Mouse (Mus musculus): ENCODE results near the gene Fam171a2.
A peak's percentile ranks its signal among the peaks of the same experiment; 100 is the strongest.

Fam171a2 gene

GRCm38 (mm10) chr11:102447497-102447896 is at the start of gene Fam171a2:
Gene Fam171a2 (minus strand): TSS chr11:102447682.
- peak; percentile 72 for DNase-seq

- no peak for DNase-seq
Measured at GRCm38 (mm10) chr11:102496732-102497131, 49.2 kb upstream of the Fam171a2 start.

GRCm38 (mm10) chr11:102496206-102496605 is 48.7 kb upstream of the Fam171a2 start:
- no peak for DNase-seq

- no peak for DNase-seq
Measured at GRCm38 (mm10) chr11:102495742-102496141, 48.3 kb upstream of the Fam171a2 start.

- no peak for DNase-seq
Measured at GRCm38 (mm10) chr11:102495114-102495513, 47.6 kb upstream of the Fam171a2 start.

GRCm38 (mm10) chr11:102494063-102494650 is 46.7 kb upstream of the Fam171a2 start:
- no peak for DNase-seq

- DNase-seq: no peak
Measured at GRCm38 (mm10) chr11:102493241-102493640, 45.8 kb upstream of the Fam171a2 start.

- DNase-seq: no peak
Measured at GRCm38 (mm10) chr11:102487901-102488300, 40.4 kb upstream of the Fam171a2 start.

- DNase-seq: peak; percentile 66
Measured at GRCm38 (mm10) chr11:102486733-102487386, 39.4 kb upstream of the Fam171a2 start.

GRCm38 (mm10) chr11:102481779-102482178 is 34.3 kb upstream of the Fam171a2 start:
- DNase-seq: no peak

- DNase-seq: no peak
Measured at GRCm38 (mm10) chr11:102480897-102481296, 33.4 kb upstream of the Fam171a2 start.

- no peak for DNase-seq
Measured at GRCm38 (mm10) chr11:102480111-102480510, 32.6 kb upstream of the Fam171a2 start.

GRCm38 (mm10) chr11:102479581-102479980 is 32.1 kb upstream of the Fam171a2 start:
- DNase-seq: no peak

GRCm38 (mm10) chr11:102478671-102479070 is 31.2 kb upstream of the Fam171a2 start:
- DNase-seq: no peak

GRCm38 (mm10) chr11:102475027-102475426 is 27.5 kb upstream of the Fam171a2 start:
- DNase-seq: no peak

GRCm38 (mm10) chr11:102469648-102470357 is 22.3 kb upstream of the Fam171a2 start, which contains the start of gene Itga2b:
Gene Itga2b (minus strand): TSS chr11:102470122.
- no peak for DNase-seq

- peak; percentile 95 for DNase-seq
Measured at GRCm38 (mm10) chr11:102467041-102467631, 19.7 kb upstream of the Fam171a2 start.

- peak; percentile 83 for DNase-seq
Measured at GRCm38 (mm10) chr11:102465713-102466436, 18.4 kb upstream of the Fam171a2 start.

- no peak for DNase-seq
Measured at GRCm38 (mm10) chr11:102464901-102465300, 17.4 kb upstream of the Fam171a2 start.

- no peak for DNase-seq
Measured at GRCm38 (mm10) chr11:102461764-102462163, 14.3 kb upstream of the Fam171a2 start.

GRCm38 (mm10) chr11:102460541-102460940 is 13.1 kb upstream of the Fam171a2 start:
- no peak for DNase-seq

- peak; percentile 60 for DNase-seq
Measured at GRCm38 (mm10) chr11:102455740-102456396, 8.4 kb upstream of the Fam171a2 start.

All from right cerebral cortex, adult 18-20 months (tissue).